Mouse (Mus musculus) G1E (cell line): ENCODE data around the gene Upk3bl. TPM values are rescaled to one million over a fixed set of nuclear protein-coding genes. Genes with fewer than 3 reads are reported as not detected.

ENCODE experiments used
- ATAC-seq: 2 replicates; pipeline ENCODE4 v1.8.0; 2016; ENCODE audit warnings: mild to moderate bottlenecking; ENCODE audit not compliant: insufficient number of reproducible peaks, poor library complexity, low FRiP score, severe bottlenecking; ENCODE audit errors: extremely low read depth
- DNase-seq: peaks from one replicate; pipeline ENCODE4 v3.0.0; 2012; ENCODE audit warnings: low spot score
- H3K27me3 ChIP-seq: 2 replicates; pipeline ENCODE4 v1.6.1; 2012; ENCODE audit warnings: mild to moderate bottlenecking, low read length, inconsistent platforms; ENCODE audit not compliant: insufficient read depth
- H3K36me3 ChIP-seq: replicated peaks from 2 replicates; pipeline ENCODE3; 2012; ENCODE audit warnings: mild to moderate bottlenecking, inconsistent platforms
- H3K4me1 ChIP-seq: 2 replicates; pipeline ENCODE4 v1.6.1; 2012; ENCODE audit warnings: low read depth, low read length, inconsistent platforms, mixed read lengths; ENCODE audit not compliant: insufficient read depth
- H3K4me3 ChIP-seq: 2 replicates; pipeline ENCODE4 v1.5.1; 2012; ENCODE audit warnings: low read depth, mild to moderate bottlenecking, inconsistent platforms, low read length, moderate library complexity, mixed read lengths
- H3K9me3 ChIP-seq: replicated peaks from 2 replicates; pipeline ENCODE4 v1.6.1; 2012; ENCODE audit warnings: inconsistent platforms
- CTCF ChIP-seq: IDR thresholded peaks from 2 replicates; pipeline ENCODE4 v1.5.1; 2012; ENCODE audit warnings: low read depth, low read length, inconsistent platforms, mixed read lengths
- GATA1 ChIP-seq: IDR thresholded peaks from 2 replicates; pipeline ENCODE4 v1.6.1; 2012; ENCODE audit warnings: borderline replicate concordance, low read length, inconsistent platforms, mixed read lengths
- GATA2 ChIP-seq: IDR thresholded peaks from 2 replicates; pipeline ENCODE4 v1.6.1; 2012; ENCODE audit warnings: low read depth, low read length, inconsistent platforms, borderline replicate concordance
- POLR2AphosphoS5 ChIP-seq: IDR thresholded peaks from 2 replicates; pipeline ENCODE4 v1.6.1; 2012; ENCODE audit warnings: low read depth, low read length, inconsistent platforms; ENCODE audit not compliant: insufficient replicate concordance
- TAL1 ChIP-seq: conservative IDR thresholded peaks from 2 replicates; pipeline ENCODE4 v1.6.1; 2012; ENCODE audit warnings: low read depth, low read length, inconsistent platforms, mixed read lengths
- polyA plus RNA-seq: library from polyadenylated mRNA; stranded (reverse); fragments of >175 nt; gene quantifications from 2 replicates; pipeline ENCODE4 v1.2.3, GENCODE M21; 2012
- total RNA-seq, 2 experiments: library from RNA; stranded (forward) in 1 of 2; stranded (reverse) in 1 of 2; fragments of 200-1000 nt in 1 of 2; fragments of >200 nt in 1 of 2; fragmentation: Nextera tagmentation in 1 of 2; gene quantifications; 2 replicates each; pipeline ENCODE4 v1.2.3; 2014 to 2017

Upk3bl gene
- total and polyA plus RNA-seq, 3 experiments: not detected

- Histone ChIP-seq H3K4me1 (peaks cover 10% of the 10 kb centered on the region), H3K4me3 (no peak overlapping the region), H3K9me3 (no peaks in the 10 kb centered on the region), H3K27me3 (no peaks in the 10 kb centered on the region), H3K36me3 (peaks cover 75% of the 10 kb centered on the region)
- TF ChIP-seq TAL1 (no peak), GATA1 (no peak), CTCF (no peak), GATA2 (no peak), POLR2AphosphoS5 (no peak)
- ATAC-seq: no peak
- DNase-seq: no peak
Observed at GRCm38 (mm10) chr5:136017262-136017661, 37.0 kb upstream of the Upk3bl start.

- Histone ChIP-seq H3K4me3 (no peak overlapping the region), H3K27me3 (no peaks in the 10 kb centered on the region), H3K36me3 (peaks cover 65% of the 10 kb centered on the region), H3K4me1 (peaks cover 10% of the 10 kb centered on the region), H3K9me3 (no peaks in the 10 kb centered on the region)
- TF ChIP-seq GATA2: no peak
- no peak for TF ChIP-seq POLR2AphosphoS5
- no peak for TF ChIP-seq GATA1
- TF ChIP-seq CTCF: no peak
- no peak for TF ChIP-seq TAL1
- ATAC-seq: no peak
- DNase-seq: no peak
Observed at GRCm38 (mm10) chr5:136018726-136019125, 35.6 kb upstream of the Upk3bl start.

GRCm38 (mm10) chr5:136019907-136020306 lies 34.4 kb upstream of the Upk3bl start:
- no peaks in the 10 kb centered on the region for H3K27me3 ChIP-seq
- peaks cover 65% of the 10 kb centered on the region for H3K36me3 ChIP-seq
- TF ChIP-seq POLR2AphosphoS5 (no peak), CTCF (no peak), TAL1 (no peak), GATA2 (no peak), GATA1 (no peak)
- no peak overlapping the region for H3K4me3 ChIP-seq
- DNase-seq (no peak), ATAC-seq (no peak)
- peaks cover 9% of the 10 kb centered on the region for H3K4me1 ChIP-seq
- H3K9me3 ChIP-seq: no peaks in the 10 kb centered on the region

- Histone ChIP-seq H3K4me3 (no peak overlapping the region), H3K4me1 (peaks cover 8% of the 10 kb centered on the region), H3K36me3 (peaks cover 74% of the 10 kb centered on the region), H3K9me3 (no peaks in the 10 kb centered on the region), H3K27me3 (no peaks in the 10 kb centered on the region)
- ATAC-seq (no peak), DNase-seq (no peak)
- TF ChIP-seq GATA1 (no peak), TAL1 (no peak), GATA2 (no peak), POLR2AphosphoS5 (no peak), CTCF (no peak)
Observed at GRCm38 (mm10) chr5:136025712-136026111, 28.6 kb upstream of the Upk3bl start.

- Histone ChIP-seq H3K9me3 (no peaks in the 10 kb centered on the region), H3K27me3 (no peaks in the 10 kb centered on the region), H3K36me3 (peaks cover 76% of the 10 kb centered on the region), H3K4me1 (no peaks in the 10 kb centered on the region), H3K4me3 (no peak overlapping the region)
- ATAC-seq: no peak
- no peak for TF ChIP-seq TAL1
- TF ChIP-seq POLR2AphosphoS5: no peak
- no peak for TF ChIP-seq GATA2
- no peak for TF ChIP-seq CTCF
- no peak for TF ChIP-seq GATA1
- no peak for DNase-seq
Observed at GRCm38 (mm10) chr5:136026859-136027258, 27.4 kb upstream of the Upk3bl start.

- no peak for DNase-seq
- Histone ChIP-seq H3K4me3 (no peak overlapping the region), H3K4me1 (no peaks in the 10 kb centered on the region), H3K27me3 (no peaks in the 10 kb centered on the region), H3K36me3 (peaks cover 84% of the 10 kb centered on the region), H3K9me3 (no peaks in the 10 kb centered on the region)
- no peak for TF ChIP-seq POLR2AphosphoS5
- TF ChIP-seq TAL1: no peak
- no peak for TF ChIP-seq CTCF
- no peak for TF ChIP-seq GATA1
- TF ChIP-seq GATA2: no peak
- no peak for ATAC-seq
Observed at GRCm38 (mm10) chr5:136027612-136028311, 26.5 kb upstream of the Upk3bl start.
